Mouse (Mus musculus) B cell, adult 67 days (primary cell): Measurements from ENCODE around the gene Cd200r1. TPM values are rescaled to one million over a fixed set of nuclear protein-coding genes. Genes with fewer than 3 reads are reported as not detected.

Source experiments
- total RNA-seq, 2 experiments: library from RNA; stranded (reverse); gene quantifications; 4 replicates each; pipeline ENCODE4 v1.2.4; 2023

The Cd200r1 gene
- total RNA-seq, result under 1 TPM; 0.46 to 0.59 TPM

DNA sequence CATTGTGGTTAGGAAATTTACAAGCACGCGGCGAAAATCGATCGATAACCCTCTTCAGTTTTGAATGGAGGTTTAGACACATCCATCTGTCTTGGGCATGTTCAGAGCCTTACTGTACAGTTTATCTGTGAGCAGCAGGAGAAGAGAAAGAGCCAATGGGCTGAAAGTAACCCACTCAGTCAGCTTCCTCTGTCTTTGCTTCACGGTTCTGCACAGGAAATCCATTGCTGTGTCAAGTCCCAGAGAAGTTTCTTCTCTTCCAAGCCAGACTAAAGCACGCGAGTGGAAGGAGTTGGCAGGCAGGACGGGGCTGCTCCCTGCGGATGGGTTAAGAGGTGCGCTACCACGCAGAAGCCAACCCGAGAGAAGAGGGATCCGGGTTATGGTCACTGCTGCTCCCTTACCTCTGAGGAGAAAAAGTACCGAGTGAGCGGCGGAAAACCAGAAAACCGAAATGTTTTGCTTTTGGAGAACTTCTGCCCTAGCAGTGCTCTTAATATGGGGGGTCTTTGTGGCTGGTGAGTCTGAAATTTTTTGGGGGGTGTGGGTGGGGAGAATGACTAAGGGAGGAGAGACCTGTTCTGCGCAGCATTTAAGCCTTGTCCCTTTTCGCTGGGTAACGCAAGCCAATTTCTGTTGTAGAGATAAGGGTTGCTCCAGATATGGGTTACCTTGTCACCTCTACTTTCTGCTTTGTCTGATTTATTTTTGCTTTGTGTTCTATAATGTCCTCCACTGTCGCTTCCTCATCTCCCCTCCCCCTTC, at the start of gene Cd200r1:
TSS of gene Cd200r1 (plus strand) at position 182 of the 765 bp plus-strand sequence.

DNA sequence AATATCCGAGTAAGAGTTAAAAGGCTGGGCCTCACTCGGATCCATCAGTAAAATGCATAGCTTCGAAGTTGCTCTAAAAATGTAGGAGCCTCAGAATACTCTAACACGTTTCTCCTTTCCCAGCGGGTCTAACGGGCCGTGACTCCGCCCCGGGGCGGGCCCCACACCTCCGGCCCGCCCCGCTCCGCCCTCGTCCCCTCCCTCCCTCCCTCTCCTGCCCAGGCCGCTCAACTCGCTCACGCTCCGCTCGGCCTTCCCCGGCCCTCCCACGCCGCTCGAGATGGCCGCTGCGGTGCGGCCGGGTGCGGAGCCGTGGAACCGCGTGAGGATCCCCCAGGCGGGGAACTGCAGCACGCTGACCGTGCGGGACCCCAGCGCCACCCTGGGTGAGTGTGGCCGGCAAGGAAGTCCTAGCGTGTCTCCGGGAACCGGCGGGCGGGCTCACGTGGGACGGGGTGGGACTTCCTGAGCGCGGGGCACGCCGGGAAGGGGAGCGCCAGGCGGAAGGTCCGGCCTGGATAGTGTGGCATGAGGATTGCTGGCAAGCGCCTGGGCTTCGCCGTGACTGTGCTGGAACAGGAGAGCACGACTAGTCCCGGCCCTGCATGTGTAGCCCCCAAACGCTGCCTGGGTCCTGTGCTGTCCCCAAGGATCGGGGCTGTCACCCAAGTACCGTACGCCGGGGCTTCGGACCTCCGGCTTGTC, 41.3 kb upstream of the Cd200r1 start, which contains the start of gene Nepro:
TSS of gene Nepro (plus strand) at position 219 of the 705 bp plus-strand sequence.

DNA sequence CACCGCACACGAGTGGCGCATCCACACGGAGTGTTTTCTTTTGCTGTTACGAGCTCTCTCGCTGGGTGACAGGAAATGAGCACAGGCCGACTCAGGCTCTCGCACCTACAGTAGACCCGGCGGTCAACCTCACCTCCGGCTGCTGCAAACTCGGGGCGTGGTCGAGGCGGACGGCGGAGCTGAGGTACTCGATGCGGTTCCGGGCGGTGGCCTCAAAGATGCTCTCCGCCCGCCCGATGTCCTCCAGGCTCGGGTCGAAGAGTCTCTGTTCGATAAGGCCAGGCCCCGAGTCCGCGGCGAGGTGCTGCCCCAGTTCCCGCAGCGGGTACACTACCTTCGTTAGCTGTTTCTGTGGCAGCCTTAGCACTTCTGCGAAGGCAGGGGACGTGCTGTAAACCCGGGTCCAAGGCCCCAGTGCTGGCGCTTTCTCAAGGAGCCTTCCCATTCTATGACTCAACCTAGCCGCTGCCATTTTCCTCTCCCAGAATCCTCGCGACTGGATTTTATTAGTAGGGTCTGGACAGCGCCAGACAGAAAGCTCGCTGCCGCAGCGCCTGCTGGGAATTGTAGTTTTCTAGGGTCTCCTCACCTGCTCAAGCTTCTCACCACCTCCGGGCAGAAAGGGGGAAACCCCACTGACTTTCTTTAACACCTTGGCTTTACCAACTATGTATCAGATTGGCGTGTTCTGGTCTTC, 19.5 kb upstream of the Cd200r1 start, which contains the start of gene Gtpbp8:
TSS of gene Gtpbp8 (minus strand) at position 498 of the 697 bp plus-strand sequence.

DNA sequence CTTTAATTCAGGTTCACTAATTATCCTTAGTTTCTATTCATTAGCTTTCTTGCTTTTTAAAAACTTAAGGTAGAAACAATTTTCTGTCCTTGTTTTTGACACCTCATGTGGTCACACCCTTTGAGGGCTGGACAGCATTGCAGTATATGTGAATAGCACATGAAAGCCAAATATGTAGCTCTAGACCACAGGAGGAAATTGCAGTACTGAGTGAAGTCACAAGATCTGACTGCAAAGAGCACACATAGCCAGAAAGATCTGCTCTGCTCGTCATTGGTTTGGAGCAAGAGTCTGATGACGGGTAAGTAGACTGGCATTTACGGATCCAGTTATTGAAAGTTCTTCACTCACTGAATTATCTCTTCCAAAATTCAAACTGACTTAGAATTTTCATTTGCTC, 46.0 kb downstream of the Cd200r1 start, which contains the start of gene Cd200r4:
TSS of gene Cd200r4 (plus strand) at position 190 of the 400 bp plus-strand sequence.

Other genes with a start within 250 kb of the Cd200r1 start
- gene Boc, start 206.8 kb upstream of the Cd200r1 start, total RNA-seq, result not detected
- gene Nepro, start 41.4 kb upstream of the Cd200r1 start, total RNA-seq, result 10 to 100 TPM; 11.7 to 13.5 TPM
- gene Gtpbp8, start 19.4 kb upstream of the Cd200r1 start, total RNA-seq, result 10 to 100 TPM; 14.2 to 16.6 TPM
- not detected for gene Cd200r4, start 46.0 kb downstream of the Cd200r1 start, total RNA-seq
- gene Cd200r2, start 101.4 kb downstream of the Cd200r1 start, total RNA-seq, result not detected
- gene Cd200r3, start 177.9 kb downstream of the Cd200r1 start, total RNA-seq, result under 1 TPM in 1 of 2 experiments, not detected in 1; 0.58 TPM